Mouse (Mus musculus) midbrain, embryonic 14.5 days (tissue): Measurements from ENCODE around the gene Ube4b. TPM values are rescaled to one million over a fixed set of nuclear protein-coding genes. Genes with fewer than 3 reads are reported as not detected.

Experiments used
- ATAC-seq: fragments of 200-750 bp; cut with Nextera tagmentation; 2 replicates; pipeline ENCODE4 v1.8.0; 2017; ENCODE audit warnings: moderate number of reproducible peaks, moderate library complexity; ENCODE audit not compliant: low FRiP score, low TSS enrichment
- DNase-seq: peaks from one replicate; pipeline ENCODE4 v3.0.0-alpha.2; 2015
- H3K27ac ChIP-seq: fragments of 300-500 bp; sonication (generic); replicated peaks from 2 replicates; pipeline ENCODE4 v1.5.1; 2014; ENCODE audit warnings: mild to moderate bottlenecking, low read depth, low read length, moderate library complexity
- H3K27me3 ChIP-seq: fragments of 300-500 bp; sonication (generic); 2 replicates; pipeline ENCODE4 v1.6.1; 2014; ENCODE audit warnings: low read length, control low read depth, mixed read lengths; ENCODE audit not compliant: control insufficient read depth, insufficient read depth
- H3K36me3 ChIP-seq: fragments of 300-500 bp; sonication (generic); 2 replicates; pipeline ENCODE4 v1.6.1; 2014; ENCODE audit warnings: low read length, control low read depth; ENCODE audit not compliant: control insufficient read depth, insufficient read depth
- H3K4me1 ChIP-seq: fragments of 300-500 bp; sonication (generic); 2 replicates; pipeline ENCODE4 v1.6.1; 2014; ENCODE audit warnings: mild to moderate bottlenecking, antibody characterized with exemption, low read length, control low read depth; ENCODE audit not compliant: control insufficient read depth, insufficient read depth
- H3K4me2 ChIP-seq: fragments of 300-500 bp; sonication (generic); 2 replicates; pipeline ENCODE4 v1.6.1; 2014; ENCODE audit warnings: mild to moderate bottlenecking, low read length, moderate library complexity
- H3K4me3 ChIP-seq: fragments of 300-500 bp; sonication (generic); replicated peaks from 2 replicates; pipeline ENCODE4 v1.5.1; 2014; ENCODE audit warnings: low read depth, low read length
- H3K9ac ChIP-seq: fragments of 300-500 bp; sonication (generic); replicated peaks from 2 replicates; pipeline ENCODE4 v1.6.1; 2014; ENCODE audit warnings: mild to moderate bottlenecking, low read length, moderate library complexity
- H3K9me3 ChIP-seq: fragments of 300-500 bp; sonication (generic); 2 replicates; pipeline ENCODE4 v1.6.1; 2016; ENCODE audit warnings: low read length, control low read depth, mixed read lengths; ENCODE audit not compliant: control insufficient read depth
- WGBS: fragments of 180-500 bp; shearing (Covaris S2); extraction: QIAGEN DNeasy Blood & Tissue Kit; methylation state at CpG from one replicate; pipeline ENCODE4 v1.1.7; 2014; 5-methylcytosine and 5-hydroxymethylcytosine counted together
- polyA plus RNA-seq: library from polyadenylated mRNA; unstranded; fragments of >200 nt; fragmentation: Nextera tagmentation; extraction: Ambion mirVana; gene quantifications from 2 replicates; pipeline ENCODE4 v1.2.1, GENCODE M21; 2014

Gene Ube4b
- polyA plus RNA-seq, 1 experiment from 2014 or later, result 56.8 TPM

GRCm38 (mm10) chr4:149394292-149394691 is 32.3 kb downstream of the Ube4b start:
- H3K4me1 ChIP-seq, result no peaks in the 10 kb centered on the region
- no peaks in the 10 kb centered on the region for H3K9me3 ChIP-seq
- ATAC-seq (no peak), DNase-seq (no peak)
- H3K36me3 ChIP-seq, result peaks cover 35% of the 10 kb centered on the region
- no peak overlapping the region for H3K4me2 ChIP-seq
- no peak overlapping the region for H3K4me3 ChIP-seq
- H3K27ac ChIP-seq, result no peak overlapping the region
- WGBS, result 88% methylated on average over 4 of the region's 4 CpGs
- no peak overlapping the region for H3K9ac ChIP-seq
- H3K27me3 ChIP-seq, result no peaks in the 10 kb centered on the region

DNA sequence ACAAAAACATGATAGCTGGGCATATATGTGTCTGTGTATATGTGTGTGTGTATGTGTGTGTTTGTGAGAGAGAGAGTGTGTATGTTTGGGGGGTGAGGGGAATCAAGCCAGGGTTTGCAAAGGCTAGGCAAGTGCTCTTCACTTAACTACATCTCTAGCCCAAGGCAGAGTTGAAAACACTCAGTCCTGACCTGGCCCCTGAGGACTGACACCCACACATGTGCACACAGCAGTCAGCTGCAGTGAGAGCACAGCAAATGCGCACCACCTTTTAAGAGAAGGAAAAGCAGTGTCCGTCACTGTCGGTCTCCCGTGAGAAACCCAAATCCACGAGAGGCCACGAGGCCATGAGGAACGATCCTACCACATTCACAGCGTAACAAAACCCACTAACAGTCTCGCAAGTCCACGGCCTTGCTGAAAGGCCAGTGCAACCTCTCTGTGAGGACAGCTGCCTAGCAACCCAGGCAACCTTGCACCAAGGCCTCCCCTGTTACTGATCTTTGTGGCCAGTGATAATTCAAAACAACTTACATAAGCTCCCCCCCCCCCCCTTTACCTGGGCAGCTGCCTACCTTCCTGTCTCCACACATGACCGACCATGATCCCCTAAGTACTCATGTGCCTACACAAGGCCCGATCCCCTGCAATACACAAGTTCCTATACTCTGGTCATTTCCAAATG is 33.1 kb downstream of the Ube4b start:
- WGBS, result 88% methylated on average over 12 of the region's 12 CpGs

GRCm38 (mm10) chr4:149392359-149392758 is 34.2 kb downstream of the Ube4b start:
- H3K9ac ChIP-seq, result no peak overlapping the region
- no peak overlapping the region for H3K4me3 ChIP-seq
- no peak overlapping the region for H3K27ac ChIP-seq
- no peaks in the 10 kb centered on the region for H3K4me1 ChIP-seq
- H3K36me3 ChIP-seq, result peaks cover 24% of the 10 kb centered on the region; the same call in 1 of the 2 replicates
- H3K27me3 ChIP-seq, result no peaks in the 10 kb centered on the region
- no peak overlapping the region for H3K4me2 ChIP-seq
- WGBS, result 85% methylated on average over 4 of the region's 4 CpGs
- ATAC-seq (no peak), DNase-seq (no peak)
- H3K9me3 ChIP-seq, result no peaks in the 10 kb centered on the region

More for the DNA sequence above, 33.1 kb downstream of the Ube4b start:
- Histone ChIP-seq H3K4me3 (no peak overlapping the region), H3K36me3 (peaks cover 34% of the 10 kb centered on the region), H3K27me3 (no peaks in the 10 kb centered on the region), H3K27ac (no peak overlapping the region), H3K9me3 (no peaks in the 10 kb centered on the region), H3K4me2 (no peak overlapping the region), H3K4me1 (no peaks in the 10 kb centered on the region), H3K9ac (no peak overlapping the region)
- DNase-seq (no peak), ATAC-seq (no peak)

DNA sequence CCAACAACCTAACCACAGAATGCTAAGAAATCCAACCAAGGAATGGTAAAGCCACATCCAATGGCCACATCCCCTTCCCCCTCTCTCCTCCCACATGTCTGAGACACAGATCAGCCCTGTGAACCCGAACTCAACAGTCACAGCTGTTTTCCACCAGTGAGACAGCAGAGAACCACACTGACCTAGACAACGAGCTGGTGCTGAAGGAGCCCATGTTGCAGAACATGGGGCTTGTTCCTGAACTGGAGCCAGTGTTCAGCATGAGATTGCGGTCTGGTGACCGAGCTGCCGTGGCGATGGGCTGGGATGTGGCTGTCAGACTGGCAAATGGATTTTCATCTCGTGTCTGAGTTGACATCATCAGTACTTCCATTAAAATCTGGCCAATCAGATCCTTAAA is 45.5 kb downstream of the Ube4b start:
- Histone ChIP-seq H3K27me3 (no peaks in the 10 kb centered on the region), H3K4me3 (no peak overlapping the region), H3K9me3 (no peaks in the 10 kb centered on the region), H3K9ac (no peak overlapping the region), H3K4me2 (no peak overlapping the region), H3K36me3 (peaks cover 77% of the 10 kb centered on the region), H3K4me1 (0 out of 2 replicates have a peak, but pooled peaks cover 2% of the 10 kb centered on the region), H3K27ac (no peak overlapping the region)
- no peak for ATAC-seq
- DNase-seq, result no peak
- WGBS, result 87% methylated on average over 7 of the region's 7 CpGs

GRCm38 (mm10) chr4:149379881-149380280 is 46.7 kb downstream of the Ube4b start:
- ATAC-seq (no peak), DNase-seq (no peak)
- Histone ChIP-seq H3K27me3 (no peaks in the 10 kb centered on the region), H3K36me3 (peaks cover 76% of the 10 kb centered on the region), H3K9me3 (no peaks in the 10 kb centered on the region), H3K4me3 (no peak overlapping the region), H3K27ac (no peak overlapping the region), H3K9ac (no peak overlapping the region), H3K4me1 (0 out of 2 replicates have a peak, but pooled peaks cover 2% of the 10 kb centered on the region), H3K4me2 (no peak overlapping the region)
- WGBS, result 90% methylated on average over 17 of the region's 17 CpGs

DNA sequence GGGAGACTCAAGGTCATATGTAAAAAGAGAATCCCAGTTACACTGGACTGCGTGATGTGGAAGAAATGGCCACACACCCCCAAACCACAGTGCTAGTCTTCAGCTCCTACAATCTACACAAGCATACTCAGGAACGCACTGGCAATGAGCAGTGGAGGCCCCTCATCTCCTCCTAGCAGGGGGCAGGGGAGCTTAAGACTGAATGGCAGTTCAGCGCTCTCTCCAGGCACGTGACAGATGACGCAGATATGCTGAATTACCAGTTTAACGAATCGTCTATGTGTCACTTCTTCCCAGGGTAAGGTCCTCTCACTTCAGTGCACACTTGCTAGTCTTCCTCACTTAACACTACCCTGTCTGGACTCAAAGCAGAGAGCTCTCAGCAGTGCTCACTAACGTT is 47.7 kb downstream of the Ube4b start:
- 0 out of 2 replicates have a peak, but pooled peaks cover 2% of the 10 kb centered on the region for H3K4me1 ChIP-seq
- ATAC-seq (no peak), DNase-seq (peak; percentile 39)
- peak overlapping the region; percentile 37; the same call in 1 of the 2 replicates for H3K27ac ChIP-seq
- no peak overlapping the region for H3K9ac ChIP-seq
- 50% methylated on average over 8 of the region's 8 CpGs for WGBS
- H3K9me3 ChIP-seq, result no peaks in the 10 kb centered on the region
- H3K36me3 ChIP-seq, result peaks cover 74% of the 10 kb centered on the region
- H3K4me3 ChIP-seq, result no peak overlapping the region
- no peaks in the 10 kb centered on the region for H3K27me3 ChIP-seq
- no peak overlapping the region for H3K4me2 ChIP-seq

- no peaks in the 10 kb centered on the region for H3K27me3 ChIP-seq
- 91% methylated on average over 10 of the region's 10 CpGs for WGBS
- H3K36me3 ChIP-seq, result peaks cover 69% of the 10 kb centered on the region
These were observed 50.5 kb downstream of the Ube4b start for GRCm38 (mm10) chr4:149376034-149376433.

DNA sequence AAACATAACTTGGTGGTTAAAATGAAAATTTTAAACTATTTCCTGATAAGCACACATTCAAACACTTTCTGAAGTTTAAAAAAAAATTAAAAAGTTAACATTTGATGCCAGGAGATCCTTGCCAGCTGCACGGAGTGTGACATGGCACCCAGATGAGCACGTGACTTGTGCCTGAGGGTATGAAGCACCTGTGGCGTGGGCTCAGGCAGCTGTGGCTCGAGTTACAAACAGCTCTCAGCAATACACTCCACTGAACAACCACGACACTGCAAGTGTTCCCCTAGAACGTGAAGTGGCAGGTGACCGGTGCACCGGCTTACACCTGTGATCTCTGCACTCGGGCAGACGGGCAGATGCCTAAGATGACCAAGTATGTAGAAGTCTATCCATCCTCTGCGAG is 51.9 kb downstream of the Ube4b start:
- 0 out of 2 replicates have a peak, but pooled peaks cover 2% of the 10 kb centered on the region for H3K4me1 ChIP-seq
- no peaks in the 10 kb centered on the region for H3K27me3 ChIP-seq
- H3K4me2 ChIP-seq, result no peak overlapping the region
- no peaks in the 10 kb centered on the region for H3K9me3 ChIP-seq
- H3K36me3 ChIP-seq, result peaks cover 67% of the 10 kb centered on the region
- DNase-seq, result no peak
- H3K4me3 ChIP-seq, result no peak overlapping the region
- no peak overlapping the region for H3K9ac ChIP-seq
- H3K27ac ChIP-seq, result no peak overlapping the region
- 87% methylated on average over 11 of the region's 11 CpGs for WGBS
- ATAC-seq, result no peak

More at GRCm38 (mm10) chr4:149376034-149376433, 50.5 kb downstream of the Ube4b start:
- ATAC-seq (no peak), DNase-seq (no peak)
- H3K4me1 ChIP-seq, result 0 out of 2 replicates have a peak, but pooled peaks cover 2% of the 10 kb centered on the region
- H3K27ac ChIP-seq, result no peak overlapping the region
- H3K9ac ChIP-seq, result no peak overlapping the region
- no peak overlapping the region for H3K4me3 ChIP-seq
- H3K4me2 ChIP-seq, result no peak overlapping the region
- H3K9me3 ChIP-seq, result no peaks in the 10 kb centered on the region

- peaks cover 63% of the 10 kb centered on the region for H3K36me3 ChIP-seq
- no peak overlapping the region for H3K9ac ChIP-seq
- 80% methylated on average over 9 of the region's 9 CpGs for WGBS
- H3K27me3 ChIP-seq, result no peaks in the 10 kb centered on the region
- H3K27ac ChIP-seq, result no peak overlapping the region; the same call in 1 of the 2 replicates
- H3K4me3 ChIP-seq, result no peak overlapping the region
- H3K4me2 ChIP-seq, result no peak overlapping the region
- no peaks in the 10 kb centered on the region for H3K9me3 ChIP-seq
- no peak for ATAC-seq
- 0 out of 2 replicates have a peak, but pooled peaks cover 2% of the 10 kb centered on the region for H3K4me1 ChIP-seq
- no peak for DNase-seq
These were observed 52.6 kb downstream of the Ube4b start for GRCm38 (mm10) chr4:149373927-149374326.
